Mouse (Mus musculus) megakaryocyte, embryonic 14.5 days (primary cell): Measurements from ENCODE around the gene Ndufab1.

ENCODE experiments used
- FLI1 ChIP-seq: IDR thresholded peaks from 2 replicates; pipeline ENCODE4 v1.6.1; 2012; ENCODE audit warnings: low read length, inconsistent platforms, mixed read lengths
- GATA1 ChIP-seq: IDR thresholded peaks from 3 replicates; pipeline ENCODE4 v1.6.1; 2012; ENCODE audit warnings: mixed read lengths, low read length, inconsistent platforms, borderline replicate concordance

- no peak for TF ChIP-seq GATA1
- TF ChIP-seq FLI1: no peak
Observed at GRCm38 (mm10) chr7:122135070-122135469, 33.4 kb upstream of the Ndufab1 start.
